Mouse (Mus musculus): ENCODE data around the gene Sept9. TPM values are rescaled to one million over a fixed set of nuclear protein-coding genes. Genes with fewer than 3 reads are reported as not detected.
A peak's percentile ranks its signal among the peaks of the same experiment; 100 is the strongest.

Sept9 gene
- polyA plus RNA-seq, 1 experiment, result 38.4 TPM

DNA sequence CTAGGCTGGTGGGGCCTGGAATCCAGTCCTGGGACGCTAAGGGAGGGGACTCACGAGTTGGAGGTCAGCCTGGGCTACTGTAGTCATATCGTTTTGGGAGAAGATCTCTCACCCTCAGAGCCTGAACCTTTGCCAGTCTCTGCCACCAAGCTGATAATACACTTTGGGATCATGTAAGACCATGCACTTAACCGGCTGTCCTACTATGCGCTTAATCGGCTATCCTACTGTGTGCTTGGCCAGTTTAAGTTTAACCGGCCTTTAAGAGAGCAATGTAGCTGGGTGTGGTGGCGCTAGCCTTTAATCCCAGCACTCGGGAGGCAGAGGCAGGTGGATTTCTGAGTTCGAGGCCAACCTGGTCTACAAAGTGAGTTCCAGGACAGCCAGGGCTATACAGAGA is 173.1 kb downstream of the Sept9 start:
- no peak for DNase-seq (ENCODE audit: low spot score)

- no peak for DNase-seq (ENCODE audit: low spot score)
Measured at GRCm38 (mm10) chr11:117373195-117373594, 173.7 kb downstream of the Sept9 start.

GRCm38 (mm10) chr11:117373870-117374269 is 174.4 kb downstream of the Sept9 start:
- DNase-seq (ENCODE audit: low spot score), result no peak

- no peak for DNase-seq (ENCODE audit: low spot score)
Measured at GRCm38 (mm10) chr11:117374288-117374687, 174.8 kb downstream of the Sept9 start.

- DNase-seq (ENCODE audit: low spot score), result no peak
Measured at GRCm38 (mm10) chr11:117379774-117380173, 180.3 kb downstream of the Sept9 start.

- DNase-seq (ENCODE audit: low spot score), result no peak
Measured at GRCm38 (mm10) chr11:117384235-117384634, 184.8 kb downstream of the Sept9 start.

DNA sequence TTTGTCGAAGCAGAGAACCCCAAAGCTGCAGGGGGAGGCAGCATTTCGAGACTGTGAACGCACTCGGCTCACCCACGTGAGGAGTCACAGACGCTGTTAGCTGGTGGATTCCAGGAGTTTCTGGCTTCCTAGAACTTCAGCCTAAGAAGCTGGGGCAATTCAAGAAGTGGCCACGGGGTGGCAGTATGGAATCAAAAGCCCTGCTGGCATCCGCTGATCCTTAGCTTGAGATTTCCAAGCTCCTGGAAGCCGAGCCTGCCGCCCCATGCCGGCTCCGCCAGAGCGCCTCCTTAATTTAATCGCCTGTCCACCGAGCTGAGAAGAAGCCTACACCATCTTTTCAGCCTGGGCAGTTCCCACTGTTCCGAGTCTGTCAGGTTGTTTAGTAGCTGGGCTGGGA is 185.4 kb downstream of the Sept9 start:
- peak; percentile 83 for DNase-seq (ENCODE audit: low spot score)

GRCm38 (mm10) chr11:117385331-117386103 is 186.1 kb downstream of the Sept9 start:
- no peak for DNase-seq (ENCODE audit: low spot score)

DNA sequence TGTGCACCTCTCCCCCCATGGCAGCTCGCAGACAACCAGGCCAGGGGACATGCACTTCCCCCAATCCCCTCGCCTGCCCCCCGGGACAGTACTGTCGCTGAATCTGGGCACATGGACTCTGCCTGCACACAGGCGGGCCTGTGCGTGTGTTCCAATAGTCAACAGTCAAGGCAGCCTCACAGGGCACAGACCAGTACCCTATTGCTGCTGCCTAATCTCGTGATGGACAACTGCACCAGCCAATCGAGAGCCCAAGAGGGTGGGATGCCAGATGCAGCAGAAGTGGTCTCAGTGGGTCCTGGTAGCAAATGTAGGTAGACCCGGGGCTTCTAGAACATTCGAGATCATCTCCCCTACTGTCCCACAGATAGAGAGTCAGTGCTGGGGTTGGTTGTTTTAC is 187.8 kb downstream of the Sept9 start:
- no peak for DNase-seq (ENCODE audit: low spot score)

DNA sequence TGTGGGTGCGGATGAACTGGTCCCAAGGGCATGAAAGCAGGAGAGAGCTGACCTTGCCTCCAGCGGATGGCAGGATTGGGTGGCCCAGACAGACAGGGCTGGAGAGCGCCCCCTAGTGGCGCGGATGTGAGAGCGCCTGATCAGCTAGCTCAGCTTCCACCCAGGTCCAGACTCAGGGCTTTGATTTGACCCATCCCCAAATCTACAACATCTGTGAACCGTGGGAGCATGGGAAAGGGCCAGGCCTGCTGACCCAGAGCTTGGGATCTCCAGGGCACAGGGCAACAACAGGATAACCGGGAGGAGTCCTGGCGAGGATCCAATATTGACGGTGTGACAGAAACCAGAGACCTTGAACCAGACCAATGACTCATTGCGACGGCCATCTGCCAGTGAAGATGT is 190.5 kb downstream of the Sept9 start:
- no peak for DNase-seq (ENCODE audit: low spot score)

- no peak for DNase-seq (ENCODE audit: low spot score)
Measured at GRCm38 (mm10) chr11:117390774-117391534, 191.5 kb downstream of the Sept9 start.

DNA sequence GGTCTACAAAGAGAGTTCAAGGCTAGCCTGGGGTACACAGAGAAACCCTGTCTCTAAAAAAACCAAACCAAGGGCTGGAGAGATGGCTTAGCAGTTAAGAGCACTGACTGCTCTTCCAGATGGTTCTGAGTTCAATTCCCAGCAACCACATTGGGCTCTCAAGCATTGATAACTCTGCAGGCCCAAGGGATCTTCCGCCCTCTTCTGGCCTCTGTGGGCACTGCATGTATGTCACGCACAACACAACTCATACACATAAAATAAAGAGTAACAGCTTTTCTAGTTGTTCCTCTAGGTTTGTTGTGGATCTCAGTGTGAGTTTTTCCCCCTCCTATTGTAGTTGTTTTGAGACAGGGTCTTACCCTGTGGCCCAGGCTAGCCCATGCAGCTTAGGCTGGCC is 192.8 kb downstream of the Sept9 start:
- DNase-seq (ENCODE audit: low spot score), result no peak

GRCm38 (mm10) chr11:117393715-117394114 is 194.3 kb downstream of the Sept9 start:
- DNase-seq (ENCODE audit: low spot score), result no peak

- DNase-seq (ENCODE audit: low spot score), result no peak
Measured at GRCm38 (mm10) chr11:117394230-117395137, 195.0 kb downstream of the Sept9 start.

GRCm38 (mm10) chr11:117395228-117395627 is 195.8 kb downstream of the Sept9 start:
- no peak for DNase-seq (ENCODE audit: low spot score)

GRCm38 (mm10) chr11:117396929-117397328 is 197.5 kb downstream of the Sept9 start:
- no peak for DNase-seq (ENCODE audit: low spot score)

DNA sequence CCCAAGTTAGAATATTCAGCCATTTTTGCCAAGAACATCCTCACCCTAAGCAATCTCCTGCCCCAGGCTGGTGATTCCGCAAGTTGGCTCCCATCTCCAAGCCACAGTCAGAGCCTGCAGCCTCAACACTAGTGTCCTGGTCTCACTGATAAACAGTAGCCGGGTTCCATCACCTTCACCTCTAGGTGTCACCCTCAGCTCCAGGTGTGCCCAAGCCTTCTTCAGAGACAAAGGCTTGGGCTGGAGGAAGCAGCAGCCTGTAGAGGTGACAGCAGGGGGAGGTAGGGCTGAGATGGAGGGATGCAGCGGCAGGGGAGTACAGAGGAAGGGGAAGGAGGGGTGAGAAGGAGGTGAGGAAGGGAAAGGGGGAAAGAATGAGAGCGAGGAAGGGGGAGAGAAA is 198.3 kb downstream of the Sept9 start:
- DNase-seq (ENCODE audit: low spot score), result no peak

DNA sequence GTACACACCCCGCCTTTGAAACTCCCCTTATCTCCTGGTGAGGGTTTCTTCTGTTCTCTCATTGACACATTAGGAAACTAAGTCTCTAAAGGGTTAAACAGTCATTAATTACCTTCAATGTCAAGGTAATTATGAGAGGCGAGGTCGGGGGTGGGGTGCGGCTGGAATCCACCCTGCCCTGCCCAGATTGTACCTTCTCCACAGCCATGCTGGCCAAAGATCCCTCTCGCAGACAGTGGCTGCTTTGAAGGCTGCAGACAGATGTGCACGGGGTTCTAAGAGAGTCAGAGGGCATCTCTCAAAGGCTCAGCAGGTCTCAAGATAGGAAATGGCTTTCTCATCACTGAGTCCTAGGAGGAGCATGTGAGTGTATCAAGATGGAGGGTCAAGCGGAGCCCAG is 198.7 kb downstream of the Sept9 start:
- DNase-seq (ENCODE audit: low spot score), result no peak

DNA sequence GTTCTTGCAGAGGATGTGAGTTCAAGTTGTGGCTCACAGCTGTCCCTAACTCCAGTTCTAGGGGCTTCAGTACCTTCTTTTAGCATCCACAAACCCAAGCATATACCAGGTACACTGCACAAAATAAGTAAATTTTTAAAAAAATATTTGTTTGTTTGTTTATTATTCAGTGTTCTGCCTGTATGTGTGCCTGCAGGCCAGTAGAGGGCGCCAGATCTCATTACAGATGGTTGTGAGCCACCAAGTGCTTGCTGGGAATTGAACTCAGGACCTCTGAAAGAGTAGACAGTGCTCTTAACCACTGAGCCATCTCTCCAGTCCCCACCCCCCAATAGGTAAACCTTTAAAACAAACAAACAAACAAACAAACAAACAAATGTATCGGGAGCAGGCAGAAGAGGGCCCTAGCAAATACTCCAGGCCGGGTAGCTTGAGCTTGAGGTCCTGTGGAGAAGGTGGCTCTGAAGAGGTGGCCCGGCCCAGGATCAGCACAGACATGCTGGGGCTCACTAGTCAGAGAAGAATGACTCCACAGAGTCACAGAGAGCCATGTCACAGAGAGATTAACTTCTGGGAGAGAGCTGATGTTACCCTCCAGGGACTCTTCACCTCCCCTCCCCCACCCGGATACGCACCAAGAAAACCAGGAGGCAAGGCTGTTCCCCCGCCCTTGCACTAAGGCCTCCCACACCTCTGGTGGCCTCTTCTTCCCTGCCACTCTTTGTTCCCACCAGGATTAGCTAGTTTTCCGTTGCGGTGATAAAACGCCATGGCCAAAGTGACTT is 202.3 kb downstream of the Sept9 start:
- DNase-seq (ENCODE audit: low spot score), result no peak

GRCm38 (mm10) chr11:117402550-117402949 is 203.1 kb downstream of the Sept9 start:
- DNase-seq (ENCODE audit: low spot score), result no peak

- DNase-seq (ENCODE audit: low spot score), result no peak
Measured at GRCm38 (mm10) chr11:117403073-117403472, 203.6 kb downstream of the Sept9 start.
